Mouse (Mus musculus): Measurements from ENCODE around the gene Grin2b.

The Grin2b gene

GRCm38 (mm10) chr6:136100241-136100640 is 73.1 kb downstream of the Grin2b start:
- no peak for DNase-seq (ENCODE audit: low read depth, low spot score)

GRCm38 (mm10) chr6:136096269-136096668 is 77.0 kb downstream of the Grin2b start:
- DNase-seq (ENCODE audit: low read depth, low spot score), result no peak

GRCm38 (mm10) chr6:136079991-136080734 is 93.1 kb downstream of the Grin2b start:
- no peak for DNase-seq (ENCODE audit: low read depth, low spot score)

GRCm38 (mm10) chr6:136072326-136073054 is 100.8 kb downstream of the Grin2b start:
- DNase-seq (ENCODE audit: low read depth, low spot score), result no peak

- DNase-seq (ENCODE audit: low read depth, low spot score), result no peak
Measured at GRCm38 (mm10) chr6:136070101-136070500, 103.2 kb downstream of the Grin2b start.

GRCm38 (mm10) chr6:136053346-136053745 is 120.0 kb downstream of the Grin2b start:
- no peak for DNase-seq (ENCODE audit: low read depth, low spot score)

GRCm38 (mm10) chr6:136050346-136050745 is 123.0 kb downstream of the Grin2b start:
- no peak for DNase-seq (ENCODE audit: low read depth, low spot score)

GRCm38 (mm10) chr6:136048084-136048483 is 125.2 kb downstream of the Grin2b start:
- DNase-seq (ENCODE audit: low read depth, low spot score), result no peak

- no peak for DNase-seq (ENCODE audit: low read depth, low spot score)
Measured at GRCm38 (mm10) chr6:136046091-136046490, 127.2 kb downstream of the Grin2b start.

- DNase-seq (ENCODE audit: low read depth, low spot score), result no peak
Measured at GRCm38 (mm10) chr6:136044461-136044860, 128.8 kb downstream of the Grin2b start.

- peak; percentile 17 for DNase-seq (ENCODE audit: low read depth, low spot score)
Measured at GRCm38 (mm10) chr6:136042375-136042774, 130.9 kb downstream of the Grin2b start.

GRCm38 (mm10) chr6:136041821-136042220 is 131.5 kb downstream of the Grin2b start:
- DNase-seq (ENCODE audit: low read depth, low spot score), result no peak

- no peak for DNase-seq (ENCODE audit: low read depth, low spot score)
Measured at GRCm38 (mm10) chr6:136040931-136041330, 132.4 kb downstream of the Grin2b start.

- DNase-seq (ENCODE audit: low read depth, low spot score), result no peak
Measured at GRCm38 (mm10) chr6:136029235-136029939, 143.9 kb downstream of the Grin2b start.

- no peak for DNase-seq (ENCODE audit: low read depth, low spot score)
Measured at GRCm38 (mm10) chr6:136026936-136027335, 146.4 kb downstream of the Grin2b start.

- no peak for DNase-seq (ENCODE audit: low read depth, low spot score)
Measured at GRCm38 (mm10) chr6:136025801-136026200, 147.5 kb downstream of the Grin2b start.

- no peak for DNase-seq (ENCODE audit: low read depth, low spot score)
Measured at GRCm38 (mm10) chr6:136020460-136020859, 152.9 kb downstream of the Grin2b start.

- no peak for DNase-seq (ENCODE audit: low read depth, low spot score)
Measured at GRCm38 (mm10) chr6:136018962-136019361, 154.3 kb downstream of the Grin2b start.

- DNase-seq (ENCODE audit: low read depth, low spot score), result no peak
Measured at GRCm38 (mm10) chr6:136013556-136014380, 159.5 kb downstream of the Grin2b start.

- no peak for DNase-seq (ENCODE audit: low read depth, low spot score)
Measured at GRCm38 (mm10) chr6:136011533-136011932, 161.8 kb downstream of the Grin2b start.

- DNase-seq (ENCODE audit: low read depth, low spot score), result no peak
Measured at GRCm38 (mm10) chr6:136011038-136011311, 162.3 kb downstream of the Grin2b start.

All from ZHBTc4 (cell line).